Mouse (Mus musculus) left cerebral cortex, postnatal 4 days (tissue): ENCODE results near the gene Foxo6. TPM values are rescaled to one million over a fixed set of nuclear protein-coding genes. Genes with fewer than 3 reads are reported as not detected.

Experiments
- DNase-seq: peaks from one replicate; pipeline ENCODE4 v3.0.0-alpha.2; 2022
- intact Hi-C: fragments of 180-260 bp; cut with DNase I; formaldehyde crosslinking; loops from one replicate; pipeline ENCODE4 v1.15.1; 2025
- total RNA-seq, 2 experiments: library from RNA; stranded (reverse); gene quantifications; 2 replicates each; pipeline ENCODE4 v1.2.3; 2021

Foxo6 gene
- total RNA-seq, 2 experiments from 2014 or later = 45.7 to 46.8 TPM

DNA sequence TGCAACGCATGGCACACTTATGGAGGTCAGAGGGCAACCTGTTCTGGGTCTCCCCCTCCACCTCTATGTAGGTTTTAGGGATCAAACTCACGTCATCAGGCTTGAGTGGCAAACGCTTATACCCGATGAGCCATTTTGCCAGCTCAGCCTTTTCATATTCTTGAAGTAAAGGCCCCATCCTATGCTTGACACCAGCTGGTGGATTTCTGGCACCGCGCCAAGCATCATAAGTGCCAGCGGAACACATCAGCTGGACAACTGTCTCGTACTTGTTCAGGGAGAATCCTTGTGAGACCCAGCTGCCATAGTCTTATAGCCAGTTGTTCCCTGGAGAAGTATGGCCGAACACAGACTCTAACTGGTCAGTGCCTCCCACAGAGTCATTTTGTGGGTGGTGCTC lies 68.3 kb downstream of the Foxo6 start:
- DNase-seq = peak; percentile 76
- intact Hi-C loops = no loop called here

Other genes starting within 250 kb of the Foxo6 start
- gene AL607142.1, start 222.4 kb downstream of the Foxo6 start, total RNA-seq = not detected
- gene Edn2, start 126.1 kb downstream of the Foxo6 start, total RNA-seq = not detected
- 100 to 1,000 TPM; 126 to 134 TPM for gene Scmh1, start 117.9 kb upstream of the Foxo6 start, total RNA-seq
- under 1 TPM; 0.56 to 0.66 TPM for gene Slfnl1, start 244.9 kb upstream of the Foxo6 start, total RNA-seq